Mouse (Mus musculus): ENCODE data around the gene Tmem98. TPM values are rescaled to one million over a fixed set of nuclear protein-coding genes. Genes with fewer than 3 reads are reported as not detected.

The Tmem98 gene
- polyA plus RNA-seq, 1 experiment, result 34.0 TPM

DNA sequence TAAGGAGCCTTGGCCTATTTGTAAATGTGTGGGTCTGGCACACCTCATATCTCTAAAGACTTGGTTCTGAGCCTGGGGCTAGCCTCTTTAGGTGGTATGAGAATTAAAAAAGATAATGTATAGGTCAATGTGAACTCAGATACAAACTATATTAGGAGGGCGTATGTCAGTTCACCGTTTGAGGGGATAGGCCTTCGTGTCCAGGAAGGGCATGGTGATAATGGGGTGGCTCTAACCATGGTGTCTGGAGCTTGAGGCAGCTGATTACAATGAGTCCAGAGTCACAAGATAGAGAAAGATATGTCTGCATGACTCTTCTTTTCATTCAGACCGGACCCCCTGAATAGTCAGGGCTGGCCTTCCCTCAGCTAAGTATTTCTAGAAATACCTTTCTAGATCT lies 15.7 kb upstream of the Tmem98 start:
- DNase-seq, result no peak
- WGBS, result 94% methylated on average over 4 of the region's 4 CpGs
- TF ChIP-seq CTCF (IDR thresholded peaks at IDR 0.05; ENCODE audit: borderline replicate concordance, insufficient read depth, low read depth, low read length) (no peak), POLR2A (IDR thresholded peaks at IDR 0.05; ENCODE audit: borderline replicate concordance, insufficient read depth, low read length) (no peak)
- Histone ChIP-seq H3K4me1 (ENCODE audit: control insufficient read depth, insufficient read depth, low read length) (no peaks in the 10 kb centered on the region), H3K27me3 (ENCODE audit: control insufficient read depth, insufficient read depth, low read length) (no peaks in the 10 kb centered on the region), H3K4me3 (replicated peaks; ENCODE audit: insufficient read depth, low read depth, low read length) (no peak overlapping the region), H3K27ac (ENCODE audit: insufficient read depth, low read length) (no peak overlapping the region)

DNA sequence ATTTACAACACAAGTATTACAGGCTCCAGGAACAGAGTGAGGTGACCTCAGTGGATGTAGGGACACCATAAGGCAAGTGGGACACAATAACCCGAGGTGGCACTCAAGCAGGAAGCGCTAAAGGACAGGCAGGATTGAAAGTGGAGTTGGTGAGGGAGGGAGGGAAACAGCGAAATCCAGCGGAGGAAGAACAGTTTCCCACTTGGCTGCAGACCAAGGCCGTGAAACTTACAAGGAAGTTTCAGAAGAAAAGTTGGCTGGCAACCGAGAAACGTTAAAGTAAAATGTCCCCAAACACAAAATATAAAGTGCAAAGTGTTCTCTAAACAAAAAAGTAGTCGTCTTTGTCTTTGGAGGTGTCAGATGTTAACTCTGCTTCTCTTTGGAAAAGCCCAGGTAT lies 14.5 kb upstream of the Tmem98 start:
- no peaks in the 10 kb centered on the region for H3K27me3 ChIP-seq (ENCODE audit: control insufficient read depth, insufficient read depth, low read length)
- TF ChIP-seq POLR2A (IDR thresholded peaks at IDR 0.05; ENCODE audit: borderline replicate concordance, insufficient read depth, low read length), result no peak
- no peak for TF ChIP-seq CTCF (IDR thresholded peaks at IDR 0.05; ENCODE audit: borderline replicate concordance, insufficient read depth, low read depth, low read length)
- no peaks in the 10 kb centered on the region for H3K4me1 ChIP-seq (ENCODE audit: control insufficient read depth, insufficient read depth, low read length)
- no peak for DNase-seq
- WGBS, result 52% methylated on average over 8 of the region's 8 CpGs
- no peak overlapping the region for H3K27ac ChIP-seq (ENCODE audit: insufficient read depth, low read length)
- H3K4me3 ChIP-seq (replicated peaks; ENCODE audit: insufficient read depth, low read depth, low read length), result no peak overlapping the region

DNA sequence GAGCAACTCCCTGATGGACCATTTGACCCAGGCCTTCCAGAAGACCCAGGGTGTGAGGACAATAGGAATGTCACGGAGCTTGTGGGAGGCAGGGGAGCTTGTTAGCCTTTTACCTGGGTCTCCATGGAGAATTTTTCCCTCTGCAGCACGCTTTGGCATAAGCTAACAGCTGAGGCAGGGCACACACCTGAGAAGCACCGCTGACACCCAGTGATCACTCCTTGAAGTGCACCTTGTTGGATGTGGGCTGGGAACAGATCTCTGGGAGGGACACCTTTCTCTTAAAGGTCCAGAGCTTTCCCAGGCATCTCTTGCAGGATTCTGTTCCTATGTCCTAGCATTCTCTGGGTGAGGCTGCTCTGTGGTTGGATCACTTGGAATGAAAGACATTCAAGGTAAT lies 10.0 kb upstream of the Tmem98 start:
- 38% methylated on average over 3 of the region's 3 CpGs for WGBS
- Histone ChIP-seq H3K27ac (ENCODE audit: insufficient read depth, low read length) (no peak overlapping the region), H3K4me3 (replicated peaks; ENCODE audit: insufficient read depth, low read depth, low read length) (no peak overlapping the region), H3K27me3 (ENCODE audit: control insufficient read depth, insufficient read depth, low read length) (no peaks in the 10 kb centered on the region), H3K4me1 (ENCODE audit: control insufficient read depth, insufficient read depth, low read length) (no peaks in the 10 kb centered on the region)
- TF ChIP-seq POLR2A (IDR thresholded peaks at IDR 0.05; ENCODE audit: borderline replicate concordance, insufficient read depth, low read length) (no peak), CTCF (IDR thresholded peaks at IDR 0.05; ENCODE audit: borderline replicate concordance, insufficient read depth, low read depth, low read length) (no peak)
- no peak for DNase-seq

DNA sequence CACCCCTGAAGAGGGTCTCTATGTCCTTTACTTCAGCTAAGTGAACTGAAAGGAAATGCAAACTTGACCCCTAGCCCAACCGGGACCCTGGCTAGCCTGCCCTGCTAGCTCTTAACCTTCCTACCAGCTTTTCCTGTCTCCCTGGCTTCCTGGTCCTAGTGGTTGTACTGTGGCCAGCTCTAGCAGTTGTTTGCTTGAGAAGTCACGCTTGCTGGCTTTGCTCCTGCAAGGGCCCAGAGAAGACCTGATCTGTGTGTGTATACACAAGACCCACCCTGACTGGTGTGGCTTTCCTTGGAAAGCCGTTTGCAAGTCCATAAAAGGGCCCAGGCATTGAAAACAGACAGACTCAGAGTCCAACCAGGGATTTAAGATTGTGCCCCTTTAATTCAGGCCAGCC lies 7.3 kb upstream of the Tmem98 start:
- 67% methylated on average over 3 of the region's 3 CpGs for WGBS
- no peak overlapping the region for H3K27ac ChIP-seq (ENCODE audit: insufficient read depth, low read length)
- DNase-seq, result no peak
- no peak for TF ChIP-seq POLR2A (IDR thresholded peaks at IDR 0.05; ENCODE audit: borderline replicate concordance, insufficient read depth, low read length)
- no peak for TF ChIP-seq CTCF (IDR thresholded peaks at IDR 0.05; ENCODE audit: borderline replicate concordance, insufficient read depth, low read depth, low read length)
- no peaks in the 10 kb centered on the region for H3K4me1 ChIP-seq (ENCODE audit: control insufficient read depth, insufficient read depth, low read length)
- no peaks in the 10 kb centered on the region for H3K27me3 ChIP-seq (ENCODE audit: control insufficient read depth, insufficient read depth, low read length)
- H3K4me3 ChIP-seq (replicated peaks; ENCODE audit: insufficient read depth, low read depth, low read length), result no peak overlapping the region

DNA sequence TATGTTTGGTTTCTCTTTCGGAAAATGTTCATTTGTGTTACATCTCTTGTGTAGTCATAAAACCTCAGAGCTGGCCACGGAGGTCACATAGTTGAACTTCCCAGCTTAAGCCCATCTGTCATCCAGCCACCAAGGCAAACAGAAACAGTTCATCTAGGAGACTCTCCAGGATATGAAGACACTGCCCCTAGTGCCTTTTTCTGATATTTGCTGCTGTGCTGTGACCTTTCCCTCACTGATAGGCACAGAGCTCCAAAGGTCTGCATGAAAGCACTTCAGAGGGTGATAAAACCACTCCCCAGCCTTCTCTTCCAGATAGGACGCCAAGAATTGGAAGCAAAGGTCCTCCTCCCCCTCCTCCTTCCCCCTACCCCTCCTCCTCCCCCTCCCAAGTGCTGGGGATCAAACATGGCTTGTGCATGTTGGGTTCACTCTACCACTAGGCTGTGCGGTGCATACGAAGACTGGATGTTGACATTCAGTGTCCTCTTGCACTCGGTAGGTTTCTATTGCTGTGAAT lies 1.4 kb upstream of the Tmem98 start:
- DNase-seq, result no peak
- WGBS, result 86% methylated on average over 6 of the region's 6 CpGs
- H3K4me1 ChIP-seq (ENCODE audit: control insufficient read depth, insufficient read depth, low read length), result no peaks in the 10 kb centered on the region
- H3K27me3 ChIP-seq (ENCODE audit: control insufficient read depth, insufficient read depth, low read length), result no peaks in the 10 kb centered on the region; the same call in 1 of the 2 replicates
- no peak overlapping the region for H3K27ac ChIP-seq (ENCODE audit: insufficient read depth, low read length)
- TF ChIP-seq POLR2A (IDR thresholded peaks at IDR 0.05; ENCODE audit: borderline replicate concordance, insufficient read depth, low read length), result no peak
- TF ChIP-seq CTCF (IDR thresholded peaks at IDR 0.05; ENCODE audit: borderline replicate concordance, insufficient read depth, low read depth, low read length), result no peak
- no peak overlapping the region for H3K4me3 ChIP-seq (replicated peaks; ENCODE audit: insufficient read depth, low read depth, low read length)

DNA sequence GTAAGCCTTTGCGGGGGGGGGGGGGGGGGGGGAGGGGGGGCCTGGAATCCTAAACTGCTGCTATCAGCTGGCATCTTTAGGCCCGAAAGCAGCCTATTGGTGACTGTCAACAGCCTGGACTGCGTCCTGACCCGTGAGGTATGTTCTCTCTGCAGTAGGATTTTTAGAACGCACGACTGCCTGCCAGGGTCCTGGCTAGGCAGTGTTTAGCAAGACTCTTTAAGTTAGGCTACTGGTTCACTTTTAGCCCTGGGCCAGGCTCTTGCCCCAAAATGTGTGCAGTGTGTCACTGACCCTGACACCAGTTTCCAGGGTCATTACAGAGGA lies 346 bp upstream of the Tmem98 start:
- H3K4me1 ChIP-seq (ENCODE audit: control insufficient read depth, insufficient read depth, low read length), result no peaks in the 10 kb centered on the region
- H3K27ac ChIP-seq (ENCODE audit: insufficient read depth, low read length), result no peak overlapping the region; the same call in 1 of the 2 replicates
- TF ChIP-seq CTCF (IDR thresholded peaks at IDR 0.05; ENCODE audit: borderline replicate concordance, insufficient read depth, low read depth, low read length), result no peak
- no peak for TF ChIP-seq POLR2A (IDR thresholded peaks at IDR 0.05; ENCODE audit: borderline replicate concordance, insufficient read depth, low read length)
- no peak for DNase-seq
- H3K27me3 ChIP-seq (ENCODE audit: control insufficient read depth, insufficient read depth, low read length), result no peaks in the 10 kb centered on the region; the same call in 1 of the 2 replicates
- 50% methylated on average over 6 of the region's 6 CpGs for WGBS
- no peak overlapping the region for H3K4me3 ChIP-seq (replicated peaks; ENCODE audit: insufficient read depth, low read depth, low read length)

DNA sequence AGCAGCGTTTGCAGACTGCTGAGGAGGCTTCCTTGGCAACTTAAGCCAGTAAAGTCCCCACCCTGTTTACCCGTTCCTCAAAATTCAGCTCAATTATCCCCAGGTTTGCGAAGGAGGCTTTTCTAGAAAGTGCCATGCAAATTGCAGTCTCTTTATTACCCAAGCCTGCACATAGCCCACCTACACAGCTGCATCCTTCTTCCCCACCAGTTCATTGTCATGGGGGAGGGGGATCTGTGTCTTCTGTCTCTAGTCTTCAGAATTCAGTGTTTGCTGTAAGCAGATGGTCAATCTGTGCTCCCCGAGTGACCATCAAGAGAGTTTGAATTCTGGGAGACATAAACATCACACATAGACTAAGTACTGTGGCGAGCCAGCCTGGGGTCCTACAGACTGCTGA lies 1.2 kb downstream of the Tmem98 start:
- 21% methylated on average over 5 of the region's 5 CpGs for WGBS

DNA sequence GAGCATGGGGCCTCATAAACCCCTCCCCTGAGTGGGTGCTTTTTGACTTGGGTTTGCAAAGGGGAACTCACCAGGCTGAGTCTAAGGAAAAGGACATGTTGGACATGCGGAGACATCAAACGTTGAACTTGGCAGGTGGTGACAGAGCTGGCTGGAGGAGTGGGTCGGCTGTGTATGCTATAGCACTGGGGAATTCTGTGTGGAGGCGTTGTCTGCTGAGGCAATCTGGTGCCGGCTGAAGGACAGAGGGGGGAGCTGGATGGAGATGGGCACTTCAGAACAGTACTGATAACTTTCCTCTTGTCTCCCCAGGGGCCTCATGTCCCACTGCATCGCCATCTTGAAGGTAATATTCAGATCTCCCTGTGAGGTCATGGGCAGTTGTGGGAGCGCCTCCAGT lies 5.4 kb downstream of the Tmem98 start:
- no peak overlapping the region for H3K27ac ChIP-seq (ENCODE audit: insufficient read depth, low read length)
- no peak for DNase-seq
- no peaks in the 10 kb centered on the region for H3K4me1 ChIP-seq (ENCODE audit: control insufficient read depth, insufficient read depth, low read length)
- TF ChIP-seq POLR2A (IDR thresholded peaks at IDR 0.05; ENCODE audit: borderline replicate concordance, insufficient read depth, low read length) (no peak), CTCF (IDR thresholded peaks at IDR 0.05; ENCODE audit: borderline replicate concordance, insufficient read depth, low read depth, low read length) (no peak)
- H3K27me3 ChIP-seq (ENCODE audit: control insufficient read depth, insufficient read depth, low read length), result no peaks in the 10 kb centered on the region; the same call in 1 of the 2 replicates
- WGBS, result 49% methylated on average over 7 of the region's 7 CpGs
- no peak overlapping the region for H3K4me3 ChIP-seq (replicated peaks; ENCODE audit: insufficient read depth, low read depth, low read length)

More for the DNA sequence above, 1.2 kb downstream of the Tmem98 start:
- Histone ChIP-seq H3K27me3 (ENCODE audit: control insufficient read depth, insufficient read depth, low read length) (no peaks in the 10 kb centered on the region; the same call in 1 of the 2 replicates), H3K27ac (ENCODE audit: insufficient read depth, low read length) (no peak overlapping the region), H3K4me1 (ENCODE audit: control insufficient read depth, insufficient read depth, low read length) (no peaks in the 10 kb centered on the region), H3K4me3 (replicated peaks; ENCODE audit: insufficient read depth, low read depth, low read length) (no peak overlapping the region)
- TF ChIP-seq CTCF (IDR thresholded peaks at IDR 0.05; ENCODE audit: borderline replicate concordance, insufficient read depth, low read depth, low read length), result no peak
- TF ChIP-seq POLR2A (IDR thresholded peaks at IDR 0.05; ENCODE audit: borderline replicate concordance, insufficient read depth, low read length), result no peak
- DNase-seq, result no peak

Measured in cerebellum, adult 2 months (tissue).